Comparison of ENCODE assay signal across 8 mouse cellular contexts in genomic region chr2:155207419-155207818, GRCm38 (mm10). TPM values are rescaled to one million over a fixed set of nuclear protein-coding genes. Genes with fewer than 3 reads are reported as not detected.
A peak's percentile ranks its signal among the peaks of the same experiment; 100 is the strongest.
DNase-seq lines count a peak whose midpoint lies in the region; ATAC-seq and TF ChIP-seq lines count a peak whose summit lies in the region.

No protein-coding gene starts in this region.

- no peak for TF ChIP-seq POLR2A in CH12.LX (IDR thresholded peaks at IDR 0.05; ENCODE audit: low read depth, low read length)

- no peaks in the 10 kb centered on the region for H3K27me3 ChIP-seq in hindbrain, postnatal 0 days (ENCODE audit: insufficient read depth, low read length)
- no peaks in the 10 kb centered on the region for H3K27me3 ChIP-seq in hindbrain, embryonic 16.5 days (replicated peaks; ENCODE audit: control insufficient read depth, insufficient read depth, low read length)
- H3K27me3 ChIP-seq in CH12.LX (replicated peaks), result no peaks in the 10 kb centered on the region
- H3K27me3 ChIP-seq in splenic B cell, adult 2 months (ENCODE audit: control insufficient read depth, insufficient read depth, low read length, poor library complexity, severe bottlenecking), result no peaks in the 10 kb centered on the region
- H3K27me3 ChIP-seq in forebrain, embryonic 16.5 days (replicated peaks; ENCODE audit: control insufficient read depth, insufficient read depth, low read length), result no peaks in the 10 kb centered on the region

- no peak overlapping the region for H3K4me2 ChIP-seq in hindbrain, postnatal 0 days (ENCODE audit: low read depth, low read length)
- no peak overlapping the region for H3K4me2 ChIP-seq in hindbrain, embryonic 16.5 days (ENCODE audit: low read length)
- H3K4me2 ChIP-seq in CH12.LX (ENCODE audit: insufficient read depth, low read depth, poor library complexity, severe bottlenecking), result no peak overlapping the region
- no peak overlapping the region for H3K4me2 ChIP-seq in forebrain, embryonic 16.5 days (ENCODE audit: low read length)

- intact Hi-C loops in gastrocnemius, postnatal 14 days (cut with DNase I; ENCODE audit: low total_unique reads), result no loop called here

- H3K36me3 ChIP-seq in hindbrain, postnatal 0 days (ENCODE audit: insufficient read depth, low read length), result peaks cover 31% of the 10 kb centered on the region
- peaks cover 22% of the 10 kb centered on the region for H3K36me3 ChIP-seq in hindbrain, embryonic 16.5 days (ENCODE audit: control insufficient read depth, insufficient read depth, low read length)
- peaks cover 32 to 76% of the 10 kb centered on the region in 2 experiments for H3K36me3 ChIP-seq in CH12.LX (replicated peaks in 1 of 2; ENCODE audit: control insufficient read depth in 1 of 2, insufficient read depth in 1 of 2, low read length in 1 of 2)
- peaks cover 15% of the 10 kb centered on the region; the same call in 1 of the 2 replicates for H3K36me3 ChIP-seq in splenic B cell, adult 2 months (ENCODE audit: control insufficient read depth, insufficient read depth, low read length, poor library complexity, severe bottlenecking)
- peaks cover 20% of the 10 kb centered on the region for H3K36me3 ChIP-seq in forebrain, embryonic 16.5 days (ENCODE audit: control insufficient read depth, insufficient read depth)

- WGBS in hindbrain, postnatal 0 days, result 74% methylated on average over 2 of the region's 2 CpGs
- 81% methylated on average over 2 of the region's 2 CpGs for WGBS in hindbrain, embryonic 16.5 days
- 71% methylated on average over 2 of the region's 2 CpGs for WGBS in forebrain, embryonic 16.5 days

- no peaks in the 10 kb centered on the region for H3K79me2 ChIP-seq in CH12.LX (replicated peaks; ENCODE audit: control insufficient read depth, extremely low read depth, insufficient read depth, poor library complexity, severe bottlenecking)

- DNase-seq in hindbrain, postnatal 0 days (ENCODE audit: low spot score), result peak; percentile 43
- DNase-seq in CH12.LX (ENCODE audit: extremely low read depth), result peak; percentile 47
- DNase-seq in adrenal gland, postnatal 25 days, result peak; percentile 23
- peak; percentile 54 for DNase-seq in induced T-regulatory cell, adult 2 months (ENCODE audit: low read depth)
- peak; percentile 70 for DNase-seq in splenic B cell, adult 2 months (ENCODE audit: low read depth, low spot score)
- no peak for DNase-seq in gastrocnemius, postnatal 14 days

- H3K9ac ChIP-seq in hindbrain, postnatal 0 days (replicated peaks; ENCODE audit: low read length), result no peak overlapping the region
- no peak overlapping the region for H3K9ac ChIP-seq in hindbrain, embryonic 16.5 days (ENCODE audit: low read depth, low read length)
- no peak overlapping the region for H3K9ac ChIP-seq in CH12.LX (ENCODE audit: insufficient read depth, low read depth)
- no peak overlapping the region for H3K9ac ChIP-seq in forebrain, embryonic 16.5 days (replicated peaks; ENCODE audit: low read depth, low read length)

- no peaks in the 10 kb centered on the region for H3K9me3 ChIP-seq in hindbrain, postnatal 0 days (ENCODE audit: low read length)
- no peaks in the 10 kb centered on the region for H3K9me3 ChIP-seq in hindbrain, embryonic 16.5 days (ENCODE audit: control insufficient read depth, low read length)
- no peaks in the 10 kb centered on the region for H3K9me3 ChIP-seq in CH12.LX (replicated peaks; ENCODE audit: low read length)
- no peaks in the 10 kb centered on the region for H3K9me3 ChIP-seq in forebrain, embryonic 16.5 days (ENCODE audit: control insufficient read depth, low read length)

- no peaks in the 10 kb centered on the region for H3K4me1 ChIP-seq in hindbrain, postnatal 0 days (ENCODE audit: insufficient read depth, low read length)
- H3K4me1 ChIP-seq in hindbrain, embryonic 16.5 days (ENCODE audit: control insufficient read depth, insufficient read depth, low read depth, low read length), result no peaks in the 10 kb centered on the region
- H3K4me1 ChIP-seq in CH12.LX (ENCODE audit: control insufficient read depth in 1 of 2, insufficient read depth in 2 of 2), result peaks cover 4 to 9% of the 10 kb centered on the region in 2 experiments; a peak in 2 of 4 replicates
- no peaks in the 10 kb centered on the region for H3K4me1 ChIP-seq in forebrain, embryonic 16.5 days (replicated peaks; ENCODE audit: control insufficient read depth, insufficient read depth, low read length)

- no peak overlapping the region for H3K27ac ChIP-seq in hindbrain, postnatal 0 days
- H3K27ac ChIP-seq in hindbrain, embryonic 16.5 days (ENCODE audit: low read depth, low read length), result no peak overlapping the region
- no peak overlapping the region for H3K27ac ChIP-seq in CH12.LX (ENCODE audit: insufficient read depth, low read depth)
- no peak overlapping the region for H3K27ac ChIP-seq in forebrain, embryonic 16.5 days (ENCODE audit: low read length)

- in situ Hi-C loops in CH12.LX (cut with MboI; ENCODE audit: low pct_ligation_motif_present, low pct_unique_long_range_greater_than_20kb, low sequenced_read_pairs), result no loop called here

- dilution Hi-C loops in CH12.LX (cut with MboI; ENCODE audit: extremely low pct_ligation_motif_present, extremely low pct_unique_long_range_greater_than_20kb, low sequenced_read_pairs), result no loop called here

- peak; percentile 74 for TF ChIP-seq CTCF in hindbrain, postnatal 0 days (IDR thresholded peaks at IDR 0.05; ENCODE audit: low read depth)
- TF ChIP-seq CTCF in CH12.LX (conservative IDR thresholded peaks at IDR 0.05 in 1 of 2, IDR thresholded peaks at IDR 0.05 in 1 of 2; ENCODE audit: low read depth in 2 of 2, low read length in 2 of 2), result peak; percentile 47 to 78

- ATAC-seq in hindbrain, postnatal 0 days, result no peak
- ATAC-seq in hindbrain, embryonic 16.5 days, result no peak
- no peak for ATAC-seq in forebrain, embryonic 16.5 days

- peak; percentile 59 for TF ChIP-seq RAD21 in CH12.LX (IDR thresholded peaks at IDR 0.05; ENCODE audit: low read depth, low read length)

- TF ChIP-seq EP300 in CH12.LX (IDR thresholded peaks at IDR 0.05; ENCODE audit: low read length), result no peak

- no peak overlapping the region for H3K4me3 ChIP-seq in hindbrain, postnatal 0 days (ENCODE audit: low read length)
- H3K4me3 ChIP-seq in hindbrain, embryonic 16.5 days (ENCODE audit: low read length), result no peak overlapping the region
- H3K4me3 ChIP-seq in CH12.LX (replicated peaks in 1 of 3; ENCODE audit: low read depth in 2 of 3, low read length in 2 of 3, poor library complexity in 1 of 3), result no peak overlapping the region
- no peak overlapping the region for H3K4me3 ChIP-seq in forebrain, embryonic 16.5 days (replicated peaks; ENCODE audit: low read length)

TF ChIP-seq in CH12.LX, 34 proteins besides CTCF, POLR2A, EP300 and RAD21:
- peak; percentile 62 for TF ChIP-seq SMC3 (IDR thresholded peaks at IDR 0.05; ENCODE audit: low read depth, low read length)
- TF ChIP-seq KAT2A (IDR thresholded peaks at IDR 0.05; ENCODE audit: insufficient replicate concordance, low read length), result no peak

RNA-seq across cellular contexts. Expression of gene Dynlrb1, which starts 28.9 kb away (rescaled TPM):
- total RNA-seq in hindbrain, postnatal 0 days (2014; rRNA removed), result 264 and 266 TPM in 2 replicates
- 725 and 778 TPM in 2 replicates for polyA plus RNA-seq in hindbrain, postnatal 0 days (2015; fragmentation: Nextera tagmentation; extraction: Ambion mirVana)
- polyA plus RNA-seq in hindbrain, embryonic 16.5 days (2015; fragmentation: Nextera tagmentation; extraction: Ambion mirVana), result 746 and 788 TPM in 2 replicates
- total RNA-seq in CH12.LX (2012; rRNA removed) (152 and 166 TPM in 2 replicates), CH12.LX (2014; rRNA removed) (221 and 290 TPM in 2 replicates)
- 302 and 312 TPM in 2 replicates for polyA plus RNA-seq in CH12.LX (2012; ENCODE audit: insufficient read length, low read depth)
- total RNA-seq in adrenal gland, postnatal 25 days (2021), result 391 and 422 TPM in 2 replicates
- 621 and 677 TPM in 2 replicates for polyA plus RNA-seq in forebrain, embryonic 16.5 days (2015; fragmentation: Nextera tagmentation; extraction: Ambion mirVana)
- total RNA-seq in gastrocnemius, postnatal 14 days (2021), result 100 to 1,000 TPM; 128 to 129 TPM
